Mouse (Mus musculus): Measurements from ENCODE around the gene Kcnn1. TPM values are rescaled to one million over a fixed set of nuclear protein-coding genes. Genes with fewer than 3 reads are reported as not detected.
A peak's percentile ranks its signal among the peaks of the same experiment; 100 is the strongest.

Kcnn1 gene
- polyA plus RNA-seq, 1 experiment: 11.9 TPM

- H3K36me3 ChIP-seq (ENCODE audit: control insufficient read depth, insufficient read depth): no peaks in the 10 kb centered on the region
- TF ChIP-seq MYOG (IDR thresholded peaks at IDR 0.05; ENCODE audit: control insufficient read depth in 1 of 3, insufficient read depth in 1 of 3, insufficient read length in 2 of 3, low read depth in 2 of 3): no peak
- no peak for TF ChIP-seq SRF (IDR thresholded peaks at IDR 0.05; ENCODE audit: control insufficient read depth, insufficient read length, low read depth)
- no peak for TF ChIP-seq POLR2A (IDR thresholded peaks at IDR 0.05; ENCODE audit: insufficient read length, low read depth)
- no peak for TF ChIP-seq TCF3 (IDR thresholded peaks at IDR 0.05; ENCODE audit: insufficient read length, low read depth)
- no peak for TF ChIP-seq E2F4 (IDR thresholded peaks at IDR 0.05; ENCODE audit: insufficient read depth)
- no peak for TF ChIP-seq REST (IDR thresholded peaks at IDR 0.05; ENCODE audit: insufficient read depth, insufficient read length)
- H3K27me3 ChIP-seq (ENCODE audit: control insufficient read depth, insufficient read depth, insufficient read length): no peaks in the 10 kb centered on the region
- H3ac ChIP-seq (ENCODE audit: control insufficient read depth, insufficient read length): no peak overlapping the region
- H3K79me2 ChIP-seq (ENCODE audit: control insufficient read depth, insufficient read depth): peaks cover 12% of the 10 kb centered on the region
- H3K4me2 ChIP-seq (ENCODE audit: low read depth): no peak overlapping the region
- H3K4me3 ChIP-seq: no peak overlapping the region
Observed at GRCm38 (mm10) chr8:70900872-70901387, 37.9 kb upstream of the Kcnn1 start.

GRCm38 (mm10) chr8:70899226-70899625 is 36.2 kb upstream of the Kcnn1 start:
- no peak for TF ChIP-seq USF1 (IDR thresholded peaks at IDR 0.05; ENCODE audit: low read depth)
- TF ChIP-seq E2F4 (IDR thresholded peaks at IDR 0.05; ENCODE audit: insufficient read depth): no peak
- TF ChIP-seq SRF (IDR thresholded peaks at IDR 0.05; ENCODE audit: control insufficient read depth, insufficient read length, low read depth): no peak
- no peak for TF ChIP-seq MYOG (IDR thresholded peaks at IDR 0.05; ENCODE audit: control insufficient read depth in 1 of 3, insufficient read depth in 1 of 3, insufficient read length in 2 of 3, low read depth in 2 of 3)
- TF ChIP-seq POLR2A (IDR thresholded peaks at IDR 0.05; ENCODE audit: insufficient read length, low read depth): no peak
- no peak for TF ChIP-seq MAX (IDR thresholded peaks at IDR 0.05; ENCODE audit: low read depth)
- no peak for TF ChIP-seq TCF3 (IDR thresholded peaks at IDR 0.05; ENCODE audit: insufficient read length, low read depth)
- TF ChIP-seq MYOD1 (IDR thresholded peaks at IDR 0.05; ENCODE audit: control insufficient read depth in 1 of 3, insufficient read length in 2 of 3, low read depth in 2 of 3): no peak
- no peak for TF ChIP-seq TCF12 (IDR thresholded peaks at IDR 0.05; ENCODE audit: insufficient read depth, poor library complexity, severe bottlenecking)
- TF ChIP-seq POLR2AphosphoS2 (IDR thresholded peaks at IDR 0.05; ENCODE audit: insufficient read length, low read depth): no peak
- H3K36me3 ChIP-seq (ENCODE audit: control insufficient read depth, insufficient read depth): peaks cover 8% of the 10 kb centered on the region

GRCm38 (mm10) chr8:70898661-70899198 is 35.7 kb upstream of the Kcnn1 start:
- Histone ChIP-seq H3K4me3 (peak overlapping the region; percentile 98), H3ac (ENCODE audit: control insufficient read depth, insufficient read length) (no peak overlapping the region), H3K36me3 (ENCODE audit: control insufficient read depth, insufficient read depth) (peaks cover 13% of the 10 kb centered on the region), H3K79me2 (ENCODE audit: control insufficient read depth, insufficient read depth) (peaks cover 18% of the 10 kb centered on the region), H3K27me3 (ENCODE audit: control insufficient read depth, insufficient read depth, insufficient read length) (no peaks in the 10 kb centered on the region), H3K4me2 (ENCODE audit: low read depth) (peak overlapping the region; percentile 94)
- TF ChIP-seq TCF12 (IDR thresholded peaks at IDR 0.05; ENCODE audit: insufficient read depth, poor library complexity, severe bottlenecking): no peak
- TF ChIP-seq POLR2AphosphoS2 (IDR thresholded peaks at IDR 0.05; ENCODE audit: insufficient read length, low read depth): no peak
- TF ChIP-seq MYOG (IDR thresholded peaks at IDR 0.05; ENCODE audit: control insufficient read depth in 1 of 3, insufficient read depth in 1 of 3, insufficient read length in 2 of 3, low read depth in 2 of 3): no peak
- no peak for TF ChIP-seq TCF3 (IDR thresholded peaks at IDR 0.05; ENCODE audit: insufficient read length, low read depth)
- no peak for TF ChIP-seq USF1 (IDR thresholded peaks at IDR 0.05; ENCODE audit: low read depth)
- no peak for TF ChIP-seq POLR2A (IDR thresholded peaks at IDR 0.05; ENCODE audit: insufficient read length, low read depth)
- TF ChIP-seq SRF (IDR thresholded peaks at IDR 0.05; ENCODE audit: control insufficient read depth, insufficient read length, low read depth): no peak
- TF ChIP-seq E2F4 (IDR thresholded peaks at IDR 0.05; ENCODE audit: insufficient read depth): no peak
- TF ChIP-seq MAX (IDR thresholded peaks at IDR 0.05; ENCODE audit: low read depth): no peak
- no peak for TF ChIP-seq CEBPB (IDR thresholded peaks at IDR 0.05; ENCODE audit: insufficient read depth, poor library complexity, severe bottlenecking)
- no peak for TF ChIP-seq MYOD1 (IDR thresholded peaks at IDR 0.05; ENCODE audit: control insufficient read depth in 1 of 3, insufficient read length in 2 of 3, low read depth in 2 of 3)
- TF ChIP-seq REST (IDR thresholded peaks at IDR 0.05; ENCODE audit: insufficient read depth, insufficient read length): no peak

More at GRCm38 (mm10) chr8:70899226-70899625, 36.2 kb upstream of the Kcnn1 start:
- Histone ChIP-seq H3K79me2 (ENCODE audit: control insufficient read depth, insufficient read depth) (peaks cover 18% of the 10 kb centered on the region), H3K4me3 (no peak overlapping the region), H3K4me2 (ENCODE audit: low read depth) (no peak overlapping the region), H3K27me3 (ENCODE audit: control insufficient read depth, insufficient read depth, insufficient read length) (no peaks in the 10 kb centered on the region), H3ac (ENCODE audit: control insufficient read depth, insufficient read length) (no peak overlapping the region)

- Histone ChIP-seq H3K27me3 (ENCODE audit: control insufficient read depth, insufficient read depth, insufficient read length) (no peaks in the 10 kb centered on the region), H3K4me2 (ENCODE audit: low read depth) (peak overlapping the region; percentile 94), H3K36me3 (ENCODE audit: control insufficient read depth, insufficient read depth) (peaks cover 21% of the 10 kb centered on the region), H3K4me3 (peak overlapping the region; percentile 98), H3K79me2 (ENCODE audit: control insufficient read depth, insufficient read depth) (peaks cover 18% of the 10 kb centered on the region), H3ac (ENCODE audit: control insufficient read depth, insufficient read length) (peak overlapping the region; percentile 61)
- TF ChIP-seq MYOG (IDR thresholded peaks at IDR 0.05; ENCODE audit: control insufficient read depth in 1 of 3, insufficient read depth in 1 of 3, insufficient read length in 2 of 3, low read depth in 2 of 3): no peak
- TF ChIP-seq MYOD1 (IDR thresholded peaks at IDR 0.05; ENCODE audit: control insufficient read depth in 1 of 3, insufficient read length in 2 of 3, low read depth in 2 of 3): no peak
- TF ChIP-seq SRF (IDR thresholded peaks at IDR 0.05; ENCODE audit: control insufficient read depth, insufficient read length, low read depth): no peak
- no peak for TF ChIP-seq POLR2A (IDR thresholded peaks at IDR 0.05; ENCODE audit: insufficient read length, low read depth)
- TF ChIP-seq TCF3 (IDR thresholded peaks at IDR 0.05; ENCODE audit: insufficient read length, low read depth): no peak
- TF ChIP-seq TCF12 (IDR thresholded peaks at IDR 0.05; ENCODE audit: insufficient read depth, poor library complexity, severe bottlenecking): no peak
- TF ChIP-seq E2F4 (IDR thresholded peaks at IDR 0.05; ENCODE audit: insufficient read depth): no peak
- no peak for TF ChIP-seq REST (IDR thresholded peaks at IDR 0.05; ENCODE audit: insufficient read depth, insufficient read length)
- TF ChIP-seq USF1 (IDR thresholded peaks at IDR 0.05; ENCODE audit: low read depth): no peak
- no peak for TF ChIP-seq MAX (IDR thresholded peaks at IDR 0.05; ENCODE audit: low read depth)
- TF ChIP-seq CEBPB (IDR thresholded peaks at IDR 0.05; ENCODE audit: insufficient read depth, poor library complexity, severe bottlenecking): no peak
- no peak for TF ChIP-seq POLR2AphosphoS2 (IDR thresholded peaks at IDR 0.05; ENCODE audit: insufficient read length, low read depth)
Observed at GRCm38 (mm10) chr8:70897681-70898413, 34.8 kb upstream of the Kcnn1 start.
